Mouse (Mus musculus) MEL (cell line): ENCODE results near the gene Baiap2. TPM values are rescaled to one million over a fixed set of nuclear protein-coding genes. Genes with fewer than 3 reads are reported as not detected.

ENCODE experiments used
- DNase-seq: peaks from one replicate; pipeline ENCODE4 v3.0.0; 2011; ENCODE audit warnings: low read depth, low spot score
- H3K27ac ChIP-seq: 2 replicates; pipeline ENCODE4 v1.5.1; 2012; ENCODE audit warnings: low read depth, mild to moderate bottlenecking, control low read depth, low read length, moderate library complexity; ENCODE audit not compliant: control insufficient read depth
- H3K27me3 ChIP-seq, 2 experiments: fragments of 150-350 bp in 1 of 2; sonication (generic) in 1 of 2; 2 replicates each; pipeline ENCODE4 v1.6.1; 2012; ENCODE audit warnings: low read length in 2 of 2, mild to moderate bottlenecking in 2 of 2, improper control_type of control experiment in 1 of 2, moderate library complexity in 1 of 2; ENCODE audit not compliant: insufficient read depth in 2 of 2, control insufficient read depth in 1 of 2
- H3K36me3 ChIP-seq, 2 experiments: 2 replicates each; pipeline ENCODE4 v1.6.1; 2012 to 2014; ENCODE audit warnings: low read length in 2 of 2, improper control_type of control experiment in 1 of 2, inconsistent platforms in 1 of 2, mild to moderate bottlenecking in 1 of 2; ENCODE audit not compliant: insufficient read depth in 2 of 2, control insufficient read depth in 1 of 2
- H3K4me1 ChIP-seq, 2 experiments: fragments of 150-350 bp in 1 of 2; sonication (generic) in 1 of 2; 2 replicates each; pipeline ENCODE4 v1.6.1; 2012; ENCODE audit warnings: low read length in 2 of 2, improper control_type of control experiment in 1 of 2, mild to moderate bottlenecking in 1 of 2; ENCODE audit not compliant: insufficient read depth in 2 of 2, control insufficient read depth in 1 of 2
- H3K4me3 ChIP-seq, 2 experiments: fragments of 150-350 bp in 1 of 2; sonication (generic) in 1 of 2; 2 replicates each; pipeline ENCODE4 v1.5.1; 2012; ENCODE audit warnings: low read depth in 2 of 2, low read length in 2 of 2, mild to moderate bottlenecking in 2 of 2, moderate library complexity in 2 of 2, control low read depth in 1 of 2, improper control_type of control experiment in 1 of 2; ENCODE audit not compliant: control insufficient read depth in 1 of 2, insufficient read depth in 1 of 2
- H3K79me2 ChIP-seq: 2 replicates; pipeline ENCODE4 v1.6.1; 2012; ENCODE audit warnings: mild to moderate bottlenecking, low read length, moderate library complexity; ENCODE audit not compliant: control insufficient read depth, poor library complexity, insufficient read depth
- H3K9ac ChIP-seq: 2 replicates; pipeline ENCODE4 v1.6.1; 2012; ENCODE audit warnings: low read depth, mild to moderate bottlenecking, control low read depth, low read length, moderate library complexity; ENCODE audit not compliant: control insufficient read depth, poor library complexity, severe bottlenecking
- H3K9me3 ChIP-seq: fragments of 150-350 bp; sonication (generic); replicated peaks from 2 replicates; pipeline ENCODE4 v1.6.1; 2012; ENCODE audit warnings: mild to moderate bottlenecking, low read length, improper control_type of control experiment, moderate library complexity; ENCODE audit not compliant: insufficient read depth
- BHLHE40 ChIP-seq: IDR thresholded peaks from 2 replicates; pipeline ENCODE4 v1.6.1; 2012; ENCODE audit warnings: low read depth, mild to moderate bottlenecking, inconsistent platforms, low read length, improper control_type of control experiment, borderline replicate concordance
- CHD1 ChIP-seq: IDR thresholded peaks from 2 replicates; pipeline ENCODE4 v1.6.1; 2012; ENCODE audit warnings: low read depth, mild to moderate bottlenecking, inconsistent platforms, low read length, improper control_type of control experiment
- ELF1 ChIP-seq: IDR thresholded peaks from 2 replicates; pipeline ENCODE4 v1.6.1; 2014; ENCODE audit warnings: low read depth, mild to moderate bottlenecking, inconsistent platforms, low read length, improper control_type of control experiment, moderate library complexity
- ETS1 ChIP-seq: IDR thresholded peaks from 2 replicates; pipeline ENCODE4 v1.6.1; 2012; ENCODE audit warnings: low read depth, mild to moderate bottlenecking, inconsistent platforms, low read length, improper control_type of control experiment, moderate library complexity
- JUND ChIP-seq: IDR thresholded peaks from 2 replicates; pipeline ENCODE4 v1.6.1; 2011; ENCODE audit warnings: low read depth, mild to moderate bottlenecking, improper control_type of control experiment, low read length
- KAT2A ChIP-seq: conservative IDR thresholded peaks from 2 replicates; pipeline ENCODE4 v1.6.1; 2012; ENCODE audit warnings: low read depth, low read length, improper control_type of control experiment, inconsistent platforms
- MAZ ChIP-seq: IDR thresholded peaks from 2 replicates; pipeline ENCODE4 v1.6.1; 2012; ENCODE audit warnings: low read depth, mild to moderate bottlenecking, inconsistent platforms, low read length, improper control_type of control experiment
- MEF2A ChIP-seq: IDR thresholded peaks from 2 replicates; pipeline ENCODE4 v1.6.1; 2014; ENCODE audit warnings: low read depth, mild to moderate bottlenecking, inconsistent platforms, low read length, improper control_type of control experiment; ENCODE audit not compliant: poor library complexity, insufficient replicate concordance, severe bottlenecking; ENCODE audit errors: extremely low read depth
- MXI1 ChIP-seq: IDR thresholded peaks from 2 replicates; pipeline ENCODE4 v1.6.1; 2011; ENCODE audit warnings: mild to moderate bottlenecking, low read depth, low read length, improper control_type of control experiment
- MYC ChIP-seq: IDR thresholded peaks from 2 replicates; pipeline ENCODE4 v1.6.1; 2011; ENCODE audit warnings: low read depth, mild to moderate bottlenecking, low read length, improper control_type of control experiment, moderate library complexity
- NRF1 ChIP-seq: IDR thresholded peaks from 2 replicates; pipeline ENCODE4 v1.6.1; 2014; ENCODE audit warnings: low read depth, mild to moderate bottlenecking, inconsistent platforms, low read length, improper control_type of control experiment, moderate library complexity; ENCODE audit not compliant: poor library complexity, insufficient read depth, severe bottlenecking
- POLR2A ChIP-seq, 2 experiments: IDR thresholded peaks; 2 replicates each; pipeline ENCODE4 v1.6.1; 2011 to 2012; ENCODE audit warnings: low read length in 2 of 2, mild to moderate bottlenecking in 2 of 2, control low read depth in 1 of 2, improper control_type of control experiment in 1 of 2, low read depth in 1 of 2, moderate library complexity in 1 of 2; ENCODE audit not compliant: control insufficient read depth in 1 of 2, insufficient read depth in 1 of 2, poor library complexity in 1 of 2
- POLR2AphosphoS2 ChIP-seq: IDR thresholded peaks from 2 replicates; pipeline ENCODE4 v1.6.1; 2011; ENCODE audit warnings: low read length, improper control_type of control experiment
- RAD21 ChIP-seq: IDR thresholded peaks from 2 replicates; pipeline ENCODE4 v1.6.1; 2011; ENCODE audit warnings: mild to moderate bottlenecking, low read depth, low read length, improper control_type of control experiment
- TAL1 ChIP-seq: IDR thresholded peaks from 2 replicates; pipeline ENCODE4 v1.6.1; 2012; ENCODE audit warnings: mild to moderate bottlenecking, inconsistent platforms, low read length, moderate library complexity, mixed read lengths
- USF2 ChIP-seq, 2 experiments: IDR thresholded peaks; 2 replicates each; pipeline ENCODE4 v1.6.1; 2011 to 2012; ENCODE audit warnings: improper control_type of control experiment in 2 of 2, low read length in 2 of 2, borderline replicate concordance in 1 of 2, inconsistent platforms in 1 of 2, low read depth in 1 of 2, mild to moderate bottlenecking in 1 of 2; ENCODE audit not compliant: insufficient read depth in 1 of 2
- ZKSCAN1 ChIP-seq: IDR thresholded peaks from 2 replicates; pipeline ENCODE4 v1.6.1; 2012; ENCODE audit warnings: low read depth, mild to moderate bottlenecking, inconsistent platforms, low read length, improper control_type of control experiment, moderate library complexity
- ZMIZ1 ChIP-seq: IDR thresholded peaks from 2 replicates; pipeline ENCODE4 v1.6.1; 2012; ENCODE audit warnings: low read depth, mild to moderate bottlenecking, inconsistent platforms, low read length, improper control_type of control experiment, moderate library complexity
- polyA plus RNA-seq, 2 experiments: library from polyadenylated mRNA; stranded (reverse) in 1 of 2; unstranded in 1 of 2; fragments of >175 nt in 1 of 2; fragments of >200 nt in 1 of 2; gene quantifications; 2 replicates each; pipeline versions ENCODE4 v1.2.1 to v1.2.4; 2012; ENCODE audit warnings: low replicate concordance in 2 of 2, low read depth in 1 of 2; ENCODE audit not compliant: insufficient read length in 2 of 2, insufficient read depth in 1 of 2, missing spikeins in 1 of 2
- total RNA-seq: library from RNA; depleted of rRNA; stranded (reverse); fragments of 300-350 nt; gene quantifications from 2 replicates; pipeline ENCODE4 v1.2.3, GENCODE M21; 2012

Gene Baiap2
- total and polyA plus RNA-seq, 3 experiments: 27.5 to 31.3 TPM; not detected in 1

- no peaks in the 10 kb centered on the region; a peak in 1 of 4 replicates for H3K36me3 ChIP-seq
- H3K9ac ChIP-seq: no peak overlapping the region
- H3K4me1 ChIP-seq: no peaks in the 10 kb centered on the region
- H3K27ac ChIP-seq: no peak overlapping the region
- H3K79me2 ChIP-seq: no peaks in the 10 kb centered on the region
- H3K9me3 ChIP-seq: no peaks in the 10 kb centered on the region
- H3K4me3 ChIP-seq: no peak overlapping the region
- no peaks in the 10 kb centered on the region for H3K27me3 ChIP-seq
- TF ChIP-seq BHLHE40: no peak
- TF ChIP-seq MYC: no peak
- no peak for TF ChIP-seq NRF1
- no peak for TF ChIP-seq TAL1
- no peak for TF ChIP-seq MXI1
- no peak for TF ChIP-seq JUND
- no peak for TF ChIP-seq MAZ
- TF ChIP-seq, all 39 proteins: peak for 0
- DNase-seq: no peak
Measured at GRCm38 (mm10) chr11:119978701-119979100, 36.1 kb downstream of the Baiap2 start.

GRCm38 (mm10) chr11:119979596-119980385 lies 37.2 kb downstream of the Baiap2 start:
- no peaks in the 10 kb centered on the region; a peak in 1 of 4 replicates for H3K36me3 ChIP-seq
- TF ChIP-seq USF2 (IDR thresholded peaks at IDR 0.05; ENCODE audit: borderline replicate concordance in 1 of 2, insufficient read depth in 1 of 2, low read depth in 1 of 2, low read length in 2 of 2) (no peak), POLR2A (IDR thresholded peaks at IDR 0.05; ENCODE audit: control insufficient read depth in 1 of 2, insufficient read depth in 1 of 2, low read depth in 1 of 2, low read length in 2 of 2, poor library complexity in 1 of 2) (no peak), KAT2A (no peak), ELF1 (no peak), RAD21 (no peak), ZMIZ1 (no peak), ETS1 (no peak), POLR2AphosphoS2 (no peak), ZKSCAN1 (no peak), MAZ (no peak), CHD1 (no peak), MEF2A (no peak)
- TF ChIP-seq, all 39 proteins: peak for 0
- no peak overlapping the region for H3K27ac ChIP-seq
- H3K4me1 ChIP-seq: no peaks in the 10 kb centered on the region
- DNase-seq: no peak
- H3K9ac ChIP-seq: no peak overlapping the region
- H3K4me3 ChIP-seq: no peak overlapping the region
- H3K79me2 ChIP-seq: no peaks in the 10 kb centered on the region
- H3K27me3 ChIP-seq: no peaks in the 10 kb centered on the region
- H3K9me3 ChIP-seq: no peaks in the 10 kb centered on the region
